Mouse (Mus musculus) midbrain, embryonic 16.5 days (tissue): ENCODE results near the gene Cep152. TPM values are rescaled to one million over a fixed set of nuclear protein-coding genes. Genes with fewer than 3 reads are reported as not detected.

Source experiments
- ATAC-seq: fragments of 200-750 bp; cut with Nextera tagmentation; 2 replicates; pipeline ENCODE4 v1.8.0; 2017; ENCODE audit warnings: moderate TSS enrichment
- H3K27ac ChIP-seq: fragments of 300-500 bp; sonication (generic); 2 replicates; pipeline ENCODE4 v1.5.1; 2014; ENCODE audit warnings: mild to moderate bottlenecking, low read length, mixed read lengths
- H3K27me3 ChIP-seq: fragments of 300-500 bp; sonication (generic); 2 replicates; pipeline ENCODE4 v1.6.1; 2014; ENCODE audit warnings: low read depth, low read length, mixed read lengths; ENCODE audit not compliant: control insufficient read depth, insufficient read depth
- H3K36me3 ChIP-seq: fragments of 300-500 bp; sonication (generic); 2 replicates; pipeline ENCODE4 v1.6.1; 2014; ENCODE audit warnings: mild to moderate bottlenecking, low read length, moderate library complexity, mixed read lengths; ENCODE audit not compliant: control insufficient read depth, insufficient read depth
- H3K4me1 ChIP-seq: fragments of 300-500 bp; sonication (generic); 2 replicates; pipeline ENCODE4 v1.6.1; 2014; ENCODE audit warnings: mild to moderate bottlenecking, low read length, mixed read lengths; ENCODE audit not compliant: control insufficient read depth, insufficient read depth
- H3K4me2 ChIP-seq: fragments of 300-500 bp; sonication (generic); 2 replicates; pipeline ENCODE4 v1.6.1; 2014; ENCODE audit warnings: mild to moderate bottlenecking, low read length, mixed read lengths
- H3K4me3 ChIP-seq: fragments of 300-500 bp; sonication (generic); 2 replicates; pipeline ENCODE4 v1.5.1; 2014; ENCODE audit warnings: low read depth, mild to moderate bottlenecking, low read length, moderate library complexity, mixed read lengths
- H3K9ac ChIP-seq: fragments of 300-500 bp; sonication (generic); 2 replicates; pipeline ENCODE4 v1.6.1; 2014; ENCODE audit warnings: low read depth, low read length, mixed read lengths
- H3K9me3 ChIP-seq: fragments of 300-500 bp; sonication (generic); replicated peaks from 2 replicates; pipeline ENCODE4 v1.6.1; 2014; ENCODE audit warnings: mild to moderate bottlenecking, low read length, mixed read lengths; ENCODE audit not compliant: control insufficient read depth, poor library complexity, severe bottlenecking
- WGBS: fragments of 180-500 bp; shearing (Covaris S2); extraction: QIAGEN DNeasy Blood & Tissue Kit; methylation state at CpG from one replicate; pipeline ENCODE4 v1.1.7; 2014; 5-methylcytosine and 5-hydroxymethylcytosine counted together
- polyA plus RNA-seq: library from polyadenylated mRNA; unstranded; fragments of >200 nt; fragmentation: Nextera tagmentation; extraction: Ambion mirVana; gene quantifications from 2 replicates; pipeline ENCODE4 v1.2.1, GENCODE M21; 2015

The Cep152 gene
- polyA plus RNA-seq, 1 experiment from 2014 or later: 2.7 TPM

DNA sequence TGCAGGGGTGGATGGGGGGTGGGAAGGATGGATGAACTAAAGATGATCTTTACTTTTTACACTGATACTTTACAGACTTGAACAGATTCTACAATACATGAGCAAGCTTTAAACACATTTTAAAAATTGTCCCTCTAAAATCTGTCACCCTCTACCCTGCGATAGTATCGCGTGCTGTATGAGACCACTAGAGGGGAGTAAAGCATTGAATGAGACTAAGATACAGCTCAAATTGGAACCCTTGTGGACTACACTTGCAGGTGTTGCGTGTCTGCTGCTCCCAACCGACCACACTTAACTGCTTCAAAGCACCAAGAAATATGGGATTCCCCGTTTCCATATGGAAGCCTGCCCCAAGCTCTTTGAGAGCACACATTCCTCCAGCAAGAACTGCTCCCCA, 69.1 kb downstream of the Cep152 start:
- Histone ChIP-seq H3K27me3 (no peaks in the 10 kb centered on the region), H3K4me3 (no peak overlapping the region), H3K36me3 (no peaks in the 10 kb centered on the region), H3K27ac (no peak overlapping the region), H3K4me1 (peaks cover 4% of the 10 kb centered on the region; the same call in 1 of the 2 replicates), H3K9me3 (no peaks in the 10 kb centered on the region), H3K4me2 (no peak overlapping the region), H3K9ac (no peak overlapping the region)
- ATAC-seq: no peak
- 84% methylated on average over 6 of the region's 6 CpGs for WGBS

DNA sequence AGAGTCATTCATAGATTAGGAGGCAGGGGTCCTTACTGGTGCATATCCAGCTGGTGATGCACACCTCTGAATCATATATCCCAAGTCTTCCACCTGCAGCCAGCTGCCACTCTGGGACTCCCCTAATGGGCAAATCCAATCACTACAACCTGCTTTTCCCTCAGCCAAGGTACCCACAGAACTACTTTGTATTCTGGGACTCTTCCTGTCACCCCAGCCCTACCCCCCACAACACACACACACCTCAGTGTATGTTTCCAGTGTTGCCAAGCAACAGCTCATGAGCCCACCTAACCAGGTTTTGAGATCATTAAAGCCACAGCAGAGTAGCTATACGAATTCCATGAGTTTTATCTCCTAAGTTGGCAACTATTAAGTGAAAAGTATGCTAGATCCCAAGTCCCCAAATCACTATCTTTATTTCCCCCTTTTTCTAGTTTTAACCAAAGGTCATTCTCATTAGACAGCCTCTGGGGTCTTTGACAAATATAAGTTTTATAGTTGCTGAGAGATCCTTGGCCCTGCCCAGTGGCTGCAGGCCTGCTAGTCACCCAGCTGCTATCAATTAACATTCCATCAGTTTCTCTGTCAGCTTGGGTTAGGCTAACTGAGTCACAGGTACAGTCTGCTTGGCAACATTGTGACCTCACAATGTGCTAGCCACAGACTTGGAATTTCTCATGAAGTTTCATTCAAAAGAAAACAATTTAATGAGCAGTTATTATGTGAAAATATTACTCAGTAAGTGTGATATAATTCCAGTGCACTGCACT, 75.9 kb downstream of the Cep152 start:
- Histone ChIP-seq H3K9ac (no peak overlapping the region), H3K36me3 (no peaks in the 10 kb centered on the region), H3K4me2 (no peak overlapping the region), H3K4me3 (no peak overlapping the region), H3K9me3 (no peaks in the 10 kb centered on the region), H3K27ac (no peak overlapping the region), H3K4me1 (no peaks in the 10 kb centered on the region), H3K27me3 (no peaks in the 10 kb centered on the region)
- 54% methylated on average over 1 of the region's 1 CpGs for WGBS
- no peak for ATAC-seq

DNA sequence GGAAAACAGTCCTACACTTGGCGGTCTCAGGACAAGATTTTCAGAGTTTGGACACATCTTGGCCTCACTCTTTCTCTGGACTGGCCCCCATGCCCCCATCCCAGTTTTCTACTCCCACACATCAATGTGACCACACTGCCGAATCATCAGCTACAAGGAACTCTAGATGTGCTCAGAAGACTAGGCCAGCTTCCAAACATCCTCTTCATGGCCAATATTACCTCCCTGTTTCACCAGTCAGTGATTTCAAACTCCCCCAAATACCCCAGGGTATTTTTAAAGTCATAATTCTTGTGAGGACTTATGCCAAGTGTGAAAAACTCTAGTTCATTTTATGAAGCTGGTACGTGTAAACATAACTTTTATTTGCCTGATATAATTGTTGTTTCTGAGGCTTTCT, 79.9 kb downstream of the Cep152 start:
- no peak overlapping the region for H3K4me2 ChIP-seq
- WGBS: 90% methylated on average over 3 of the region's 3 CpGs
- ATAC-seq: no peak
- no peak overlapping the region for H3K9ac ChIP-seq
- no peak overlapping the region for H3K27ac ChIP-seq
- no peaks in the 10 kb centered on the region for H3K4me1 ChIP-seq
- no peaks in the 10 kb centered on the region for H3K36me3 ChIP-seq
- H3K9me3 ChIP-seq: no peaks in the 10 kb centered on the region
- H3K4me3 ChIP-seq: no peak overlapping the region
- H3K27me3 ChIP-seq: no peaks in the 10 kb centered on the region

DNA sequence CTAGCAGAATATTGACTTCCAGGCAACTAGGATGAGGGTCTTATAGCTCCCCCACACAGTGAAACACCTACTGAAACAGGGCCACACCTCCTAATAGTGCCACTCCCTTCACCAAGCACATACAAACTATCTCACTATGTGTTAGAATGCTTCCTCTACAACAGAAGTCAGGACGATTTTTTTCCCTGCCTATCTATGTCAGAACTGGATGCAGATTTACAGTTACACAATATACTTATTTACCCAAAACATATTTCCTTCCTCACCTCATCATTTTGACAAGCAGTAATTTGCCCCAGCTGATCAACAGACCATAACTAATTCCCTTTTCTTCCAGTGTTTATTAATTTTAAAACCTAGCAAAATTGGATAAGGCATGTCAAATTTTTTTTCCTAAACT, 81.3 kb downstream of the Cep152 start:
- H3K36me3 ChIP-seq: no peaks in the 10 kb centered on the region
- H3K27me3 ChIP-seq: no peaks in the 10 kb centered on the region
- H3K9ac ChIP-seq: no peak overlapping the region
- H3K4me3 ChIP-seq: no peak overlapping the region
- no peak overlapping the region for H3K4me2 ChIP-seq
- no peak overlapping the region for H3K27ac ChIP-seq
- 77% methylated on average over 1 of the region's 1 CpGs for WGBS
- no peaks in the 10 kb centered on the region for H3K4me1 ChIP-seq
- H3K9me3 ChIP-seq: no peaks in the 10 kb centered on the region
- ATAC-seq: no peak

DNA sequence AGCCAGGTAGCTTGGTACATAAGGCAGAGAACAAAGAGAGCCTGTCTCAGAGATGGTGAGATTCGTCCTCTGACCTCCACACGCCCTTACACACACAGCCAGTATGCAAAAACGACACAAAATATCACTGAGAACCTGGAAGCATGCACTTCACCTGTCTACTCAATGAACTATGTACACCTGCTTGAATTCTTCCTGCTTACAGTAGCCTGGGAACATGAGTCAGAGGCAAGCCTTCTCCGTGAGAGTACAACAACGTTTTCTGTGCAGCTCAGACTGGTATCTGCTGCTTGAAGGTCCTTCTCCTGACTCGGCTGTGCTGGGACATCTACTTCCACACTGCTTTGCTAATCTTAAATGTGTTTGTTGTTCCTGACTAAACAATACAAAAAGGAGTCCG, 83.5 kb downstream of the Cep152 start:
- Histone ChIP-seq H3K27me3 (no peaks in the 10 kb centered on the region), H3K4me3 (no peak overlapping the region), H3K27ac (no peak overlapping the region), H3K9me3 (no peaks in the 10 kb centered on the region), H3K9ac (no peak overlapping the region), H3K4me2 (no peak overlapping the region), H3K36me3 (no peaks in the 10 kb centered on the region), H3K4me1 (no peaks in the 10 kb centered on the region)
- 79% methylated on average over 7 of the region's 7 CpGs for WGBS
- no peak for ATAC-seq

DNA sequence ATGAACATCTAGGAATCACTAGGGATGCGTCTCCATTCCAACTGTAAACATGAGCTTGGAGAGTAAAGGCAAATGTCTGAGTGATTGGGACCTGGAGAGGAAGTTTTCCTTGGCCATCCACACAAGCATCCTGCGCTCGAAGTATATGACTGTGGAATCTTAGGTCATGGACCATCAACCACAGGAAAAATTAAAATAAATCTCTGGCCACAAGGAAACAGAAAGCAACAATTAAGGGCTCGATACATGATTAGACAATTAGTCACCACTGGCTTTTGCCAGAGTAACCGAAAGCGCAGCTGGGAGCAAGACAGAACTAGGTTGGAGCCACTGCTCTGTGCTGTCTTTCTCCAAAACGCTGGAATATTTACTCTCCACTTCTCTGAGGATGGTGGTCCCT, 84.3 kb downstream of the Cep152 start:
- no peak overlapping the region for H3K27ac ChIP-seq
- H3K9ac ChIP-seq: no peak overlapping the region
- no peak overlapping the region for H3K4me3 ChIP-seq
- H3K4me1 ChIP-seq: no peaks in the 10 kb centered on the region
- H3K4me2 ChIP-seq: no peak overlapping the region
- 87% methylated on average over 7 of the region's 7 CpGs for WGBS
- H3K36me3 ChIP-seq: no peaks in the 10 kb centered on the region
- no peak for ATAC-seq
- H3K9me3 ChIP-seq: no peaks in the 10 kb centered on the region
- no peaks in the 10 kb centered on the region for H3K27me3 ChIP-seq

DNA sequence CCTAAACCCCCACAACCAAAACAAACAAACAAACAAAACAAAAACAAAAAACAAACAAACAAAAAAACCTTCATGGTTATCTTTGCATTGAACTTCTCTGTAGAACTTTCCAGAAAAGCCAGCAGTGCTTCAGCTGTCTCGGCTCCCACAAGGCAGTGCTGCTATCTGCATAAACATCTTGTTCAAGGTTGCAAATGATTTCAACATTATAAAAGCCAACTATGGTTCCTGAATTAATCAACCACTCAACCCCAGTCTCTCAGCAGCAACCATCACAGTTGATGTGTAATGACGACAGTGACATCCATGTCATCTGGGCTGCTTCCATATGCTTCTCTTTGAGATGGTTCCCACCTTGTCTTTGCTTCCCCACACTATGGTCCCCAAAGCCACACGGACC, 85.3 kb downstream of the Cep152 start:
- WGBS: 85% methylated on average over 3 of the region's 3 CpGs
- H3K4me2 ChIP-seq: no peak overlapping the region
- H3K27me3 ChIP-seq: no peaks in the 10 kb centered on the region
- ATAC-seq: no peak
- H3K36me3 ChIP-seq: no peaks in the 10 kb centered on the region
- no peaks in the 10 kb centered on the region for H3K9me3 ChIP-seq
- no peaks in the 10 kb centered on the region for H3K4me1 ChIP-seq
- H3K4me3 ChIP-seq: no peak overlapping the region
- no peak overlapping the region for H3K9ac ChIP-seq
- H3K27ac ChIP-seq: no peak overlapping the region

DNA sequence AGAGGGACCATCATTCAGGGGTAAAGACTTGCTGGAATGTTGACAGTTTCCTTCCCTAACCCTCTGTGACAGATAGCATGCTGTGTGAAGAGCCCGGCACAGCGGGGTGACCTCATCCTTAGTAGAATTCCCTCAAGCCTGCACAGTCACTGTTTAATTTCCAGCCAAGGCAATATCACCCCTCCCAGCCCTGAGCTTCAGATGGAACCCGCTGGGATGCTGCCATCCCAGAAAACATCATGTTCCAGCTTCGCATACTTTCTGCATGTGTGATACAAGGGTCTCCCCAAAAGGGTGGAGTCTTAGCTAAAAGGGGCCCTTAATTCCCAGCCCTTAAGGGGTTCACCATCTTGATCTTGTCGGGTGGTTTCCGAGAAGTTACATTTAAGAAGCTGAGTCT, 94.2 kb downstream of the Cep152 start:
- no peak overlapping the region for H3K4me2 ChIP-seq
- no peaks in the 10 kb centered on the region for H3K9me3 ChIP-seq
- no peaks in the 10 kb centered on the region for H3K27me3 ChIP-seq
- WGBS: 74% methylated on average over 6 of the region's 6 CpGs
- H3K9ac ChIP-seq: no peak overlapping the region
- no peaks in the 10 kb centered on the region for H3K4me1 ChIP-seq
- no peak overlapping the region for H3K4me3 ChIP-seq
- H3K36me3 ChIP-seq: no peaks in the 10 kb centered on the region
- ATAC-seq: no peak
- no peak overlapping the region for H3K27ac ChIP-seq

DNA sequence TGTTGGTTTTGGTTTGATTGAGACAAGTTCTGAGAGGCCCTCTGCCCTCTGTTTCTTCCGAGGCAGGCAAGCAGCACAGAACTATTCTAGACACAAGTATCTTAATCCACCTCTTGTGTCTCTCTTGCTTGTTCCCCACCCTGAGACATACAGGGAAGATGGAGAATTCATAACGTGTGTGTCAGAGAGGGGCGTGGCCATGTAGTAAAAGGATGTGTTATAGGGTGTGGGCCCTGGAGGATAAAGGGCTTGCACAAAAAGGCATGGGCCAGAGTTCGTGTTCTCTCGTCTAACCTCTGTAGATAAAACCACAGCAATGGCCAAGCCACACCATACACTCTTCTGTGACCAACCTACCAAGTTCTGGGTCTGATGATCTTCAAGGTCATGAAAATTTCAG, 98.3 kb downstream of the Cep152 start:
- no peaks in the 10 kb centered on the region for H3K4me1 ChIP-seq
- no peak overlapping the region for H3K4me3 ChIP-seq
- 85% methylated on average over 5 of the region's 5 CpGs for WGBS
- H3K27me3 ChIP-seq: no peaks in the 10 kb centered on the region
- no peak overlapping the region for H3K27ac ChIP-seq
- no peak overlapping the region for H3K9ac ChIP-seq
- no peak for ATAC-seq
- H3K9me3 ChIP-seq: no peaks in the 10 kb centered on the region
- no peaks in the 10 kb centered on the region for H3K36me3 ChIP-seq
- no peak overlapping the region for H3K4me2 ChIP-seq
